Mouse (Mus musculus): ENCODE data around the gene Cuzd1.
A peak's percentile ranks its signal among the peaks of the same experiment; 100 is the strongest.

Cuzd1 gene

DNA sequence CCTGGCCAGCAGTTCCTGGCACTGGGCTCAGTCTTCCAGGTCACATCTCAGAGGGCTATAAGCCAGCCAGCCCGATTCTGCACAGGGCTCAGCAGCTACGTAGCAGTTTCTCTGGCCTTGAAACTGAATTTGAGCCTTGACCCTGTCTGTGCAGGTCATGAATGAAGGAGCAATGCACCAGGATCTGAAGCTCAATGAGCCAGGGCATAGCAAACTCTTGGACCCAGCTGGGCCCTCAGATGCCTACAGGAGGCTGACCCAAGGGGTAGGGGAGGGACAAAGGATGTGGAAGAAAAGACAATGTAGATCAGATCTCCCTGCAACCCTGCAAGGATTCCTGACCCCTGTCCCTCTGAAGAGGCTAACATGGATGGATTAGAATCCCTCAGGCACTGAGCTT, at the start of gene Cuzd1:
Gene Cuzd1 (minus strand): TSS at position 101 of the 400 bp plus-strand sequence.
- no peak for DNase-seq (ENCODE audit: low read depth, low spot score)

DNA sequence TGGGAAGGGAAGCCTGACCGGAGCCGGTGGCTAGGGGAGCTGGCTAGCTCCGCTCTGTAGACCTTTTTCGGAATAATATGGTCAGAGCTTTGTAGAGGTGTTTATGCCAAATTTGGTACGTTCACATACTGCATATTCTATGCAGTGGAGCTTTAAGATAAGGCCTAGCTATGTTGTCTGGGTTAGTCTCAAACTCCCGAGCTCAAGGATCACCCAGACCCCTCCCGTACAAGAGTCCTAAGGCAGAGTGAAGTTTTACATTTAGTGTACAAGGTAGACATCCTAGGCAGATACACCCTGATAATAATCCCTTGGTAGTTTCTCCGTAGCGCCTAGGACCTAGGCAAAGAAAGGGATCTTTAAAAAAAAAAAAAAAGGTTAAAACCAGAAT, 49.4 kb upstream of the Cuzd1 start:
- no peak for DNase-seq (ENCODE audit: low read depth, low spot score)

DNA sequence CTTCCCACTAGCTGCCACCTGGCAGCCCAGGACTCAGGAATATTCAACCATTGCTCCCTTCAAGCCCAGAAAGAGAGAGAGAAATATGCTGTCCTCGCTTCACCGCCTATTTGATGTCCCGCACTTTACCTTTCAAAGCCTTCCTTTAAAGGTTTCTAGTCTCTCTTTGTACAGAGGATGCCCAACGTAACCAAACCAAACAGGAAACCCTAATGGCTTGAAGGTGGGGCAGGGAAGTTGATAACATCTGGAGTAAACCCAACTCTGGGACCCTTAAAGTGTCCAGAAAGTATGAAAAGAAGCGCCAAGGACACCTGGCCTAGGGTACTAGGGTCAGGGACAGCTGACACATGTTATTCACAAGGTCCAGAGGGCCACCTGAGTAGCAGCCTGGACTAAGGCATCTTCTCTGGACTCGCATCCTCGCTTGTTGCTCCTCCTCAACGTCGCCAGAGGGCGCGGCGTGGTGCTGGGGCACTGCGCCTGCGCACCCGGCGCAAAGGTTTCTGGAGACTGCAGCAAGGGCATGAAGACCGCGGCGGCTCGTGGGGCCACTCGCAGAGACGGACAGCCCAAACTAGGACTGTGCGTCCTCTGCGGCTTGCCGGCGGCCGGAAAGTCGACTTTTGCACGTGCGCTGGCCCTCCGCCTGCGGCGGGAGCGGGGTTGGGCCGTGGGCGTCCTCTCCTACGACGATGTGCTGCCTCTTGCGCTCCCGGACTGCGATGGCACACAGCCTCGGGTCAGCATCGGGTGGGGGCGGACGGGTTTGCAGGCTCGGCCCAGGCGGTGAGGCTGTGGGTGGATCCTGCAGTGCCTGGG, 48.8 kb upstream of the Cuzd1 start, which contains the start of gene Pstk:
Gene Pstk (plus strand): TSS at position 494 of the 822 bp plus-strand sequence.
- peak; percentile 91 for DNase-seq (ENCODE audit: low read depth, low spot score)

DNA sequence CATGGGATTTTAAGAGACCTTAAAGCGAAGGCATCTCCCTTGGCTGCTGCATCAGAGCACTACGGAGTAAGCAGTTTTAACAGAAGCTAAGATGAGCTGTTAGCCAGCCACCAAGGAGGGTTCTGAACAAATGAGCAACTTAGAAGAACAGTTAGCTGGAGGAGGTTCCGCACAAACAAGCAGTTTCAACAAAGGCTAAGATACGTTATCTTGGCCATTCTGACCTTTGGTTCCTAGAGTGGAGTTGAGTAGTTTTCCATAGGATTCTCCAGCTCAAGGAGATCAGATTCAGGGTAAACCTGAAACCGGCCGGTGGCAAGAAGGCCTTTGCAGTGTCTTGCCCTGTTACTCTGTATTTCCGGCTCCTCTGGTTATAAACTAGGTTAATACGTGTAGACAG, 42.0 kb upstream of the Cuzd1 start:
- DNase-seq (ENCODE audit: low read depth, low spot score) = no peak

DNA sequence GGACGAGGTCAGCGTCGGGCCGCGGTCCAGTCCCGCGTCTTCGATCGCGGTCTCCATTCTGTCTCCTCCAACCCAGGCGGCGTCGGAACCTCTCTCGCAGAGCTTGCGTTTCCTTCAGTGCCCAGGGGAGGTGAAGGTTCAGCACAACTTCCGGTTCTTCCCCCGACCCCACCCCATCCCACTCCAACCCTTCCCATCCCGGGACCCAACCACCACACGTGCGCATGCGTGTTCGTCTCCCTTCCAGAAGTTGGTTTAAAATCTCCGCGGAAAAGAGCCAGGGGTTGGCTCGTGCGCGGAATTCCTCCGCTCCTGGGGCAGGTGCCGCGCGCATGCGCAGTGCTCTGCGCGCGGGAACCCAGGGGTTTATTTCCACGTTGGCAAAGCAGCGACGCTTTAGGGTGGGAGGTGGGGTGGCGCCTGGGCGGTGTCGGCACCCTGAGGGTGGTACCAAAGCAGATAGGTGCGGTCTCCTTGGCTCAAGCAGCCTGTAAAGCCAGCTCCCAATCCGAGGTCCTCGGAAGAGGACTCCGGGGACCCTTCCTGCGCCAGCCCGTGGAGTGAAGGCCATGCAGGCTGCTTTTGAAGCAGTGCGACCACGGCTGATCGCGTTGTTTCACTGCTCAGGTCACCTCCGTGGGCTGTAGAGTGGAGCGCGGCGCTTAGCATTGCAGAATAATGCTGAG, 40.7 kb upstream of the Cuzd1 start, which contains the start of gene 2310057M21Rik:
Gene 2310057M21Rik (minus strand): TSS at position 145 of the 686 bp plus-strand sequence.
- peak; percentile 99 for DNase-seq (ENCODE audit: low read depth, low spot score)

DNA sequence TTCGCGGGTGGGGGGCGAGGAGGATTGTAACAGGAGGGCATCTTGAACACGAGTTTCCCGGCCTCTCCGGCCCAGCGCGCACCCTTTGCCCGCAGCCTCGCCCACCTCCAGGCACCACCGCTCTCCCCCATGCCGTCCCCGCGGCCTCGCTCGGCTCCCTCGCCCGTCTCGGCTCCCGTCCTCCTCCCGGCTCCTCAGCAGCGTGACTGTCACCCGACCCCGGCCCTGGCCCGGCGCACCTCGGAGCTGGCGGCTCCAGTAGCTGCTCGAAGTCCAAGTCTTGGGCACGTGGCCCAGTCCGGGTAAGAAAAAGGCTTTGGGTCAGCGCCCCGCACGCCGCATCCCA, 40.1 kb upstream of the Cuzd1 start:
- DNase-seq (ENCODE audit: low read depth, low spot score) = no peak

DNA sequence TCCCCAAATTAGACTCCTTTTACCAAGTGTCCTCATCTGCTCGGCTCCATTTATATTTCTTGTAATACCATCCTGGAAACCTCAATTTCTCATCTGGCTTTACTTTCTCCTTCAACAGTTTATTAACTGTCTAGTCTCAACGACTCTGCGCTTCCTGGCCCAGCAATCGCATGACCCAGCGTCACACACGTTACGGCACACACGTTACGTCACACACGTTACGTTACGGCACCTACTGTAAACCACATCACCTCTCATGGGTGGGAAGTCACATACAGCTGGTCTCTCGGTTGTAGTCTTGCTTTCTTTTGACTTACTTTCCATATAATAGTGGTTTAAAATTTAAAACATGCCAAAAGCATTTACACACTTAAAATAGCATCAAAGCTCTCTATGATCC, 34.0 kb upstream of the Cuzd1 start:
- no peak for DNase-seq (ENCODE audit: low read depth, low spot score)

DNA sequence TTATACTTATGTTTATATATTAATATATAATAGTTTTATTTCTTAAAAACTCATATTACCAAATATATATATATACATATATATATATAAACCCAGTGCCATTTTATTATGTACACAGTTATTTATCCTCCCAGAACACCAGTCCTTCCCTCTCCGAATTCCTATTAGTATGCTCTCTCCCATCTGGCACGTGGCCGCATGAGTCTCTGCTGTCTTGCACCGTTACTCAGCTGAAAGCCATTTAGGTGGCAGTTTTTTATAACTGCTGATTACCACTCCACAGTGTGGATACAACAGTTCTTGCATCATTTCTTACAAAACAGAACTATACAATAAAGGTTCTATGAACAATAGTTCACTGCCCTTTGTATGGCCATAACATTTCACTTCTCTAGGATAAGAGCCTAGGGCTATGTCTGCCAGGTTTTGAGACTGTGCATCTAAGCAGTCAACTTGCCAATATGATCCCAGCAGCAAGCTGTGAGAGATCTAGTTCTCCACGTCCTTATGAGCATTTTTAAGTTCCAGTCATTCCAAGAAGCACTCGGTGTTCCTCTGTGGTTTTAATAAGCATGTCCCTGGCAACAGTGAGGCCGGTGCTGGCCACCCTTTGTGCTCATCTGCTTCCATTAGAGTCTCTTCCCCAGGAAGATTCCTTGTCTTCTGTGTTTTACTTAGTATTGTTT, 23.9 kb upstream of the Cuzd1 start:
- DNase-seq (ENCODE audit: low read depth, low spot score) = no peak

DNA sequence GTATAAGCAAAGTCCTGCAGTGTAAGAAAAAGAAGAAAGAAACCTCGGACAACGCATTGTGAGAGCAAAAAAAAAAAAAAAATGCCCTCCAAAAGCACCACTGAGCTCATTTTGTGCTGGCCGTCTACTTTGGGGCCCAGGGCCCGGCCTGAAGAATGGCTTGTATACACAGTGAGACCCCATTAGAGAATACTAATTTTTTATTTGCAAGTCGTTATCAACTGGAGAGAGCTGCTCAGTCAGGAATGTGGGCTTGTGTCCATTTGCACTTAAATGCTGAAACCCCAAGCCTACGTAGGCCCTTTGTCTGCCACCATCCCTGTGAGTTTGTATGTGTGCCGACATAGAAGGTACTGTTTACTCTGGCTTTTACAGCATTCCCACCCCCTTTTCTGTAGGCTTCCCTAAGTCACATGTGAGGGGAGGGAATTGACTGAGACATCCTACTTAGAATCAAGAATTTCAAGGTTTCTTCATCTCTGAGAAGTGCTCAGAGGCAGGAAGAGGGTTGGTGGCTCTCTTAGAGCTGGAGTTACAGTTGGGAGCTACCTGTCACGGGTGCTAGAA, 15.5 kb upstream of the Cuzd1 start:
- peak; percentile 14 for DNase-seq (ENCODE audit: low read depth, low spot score)

DNA sequence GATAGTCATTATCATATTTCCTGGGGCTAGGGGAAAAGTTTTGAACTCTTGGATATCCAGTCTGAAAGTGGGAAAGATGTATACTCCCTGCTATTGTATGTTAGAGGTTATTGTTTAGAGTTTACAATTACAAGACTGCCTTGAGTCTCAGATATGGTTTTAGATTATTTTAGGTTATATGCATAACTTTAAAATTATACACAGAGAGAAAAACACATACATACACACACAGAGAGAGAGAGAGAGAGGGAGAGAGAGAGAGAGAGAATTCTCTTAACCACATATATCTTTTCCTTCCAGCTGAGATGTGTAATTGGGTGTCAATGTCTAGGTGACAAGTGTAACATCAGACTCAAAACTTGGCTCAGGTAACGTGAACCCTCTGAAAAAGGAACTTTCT, 11.5 kb upstream of the Cuzd1 start, which contains the start of gene Fam24a:
Gene Fam24a (plus strand): TSS at position 301 of the 400 bp plus-strand sequence.
- DNase-seq (ENCODE audit: low read depth, low spot score) = no peak

DNA sequence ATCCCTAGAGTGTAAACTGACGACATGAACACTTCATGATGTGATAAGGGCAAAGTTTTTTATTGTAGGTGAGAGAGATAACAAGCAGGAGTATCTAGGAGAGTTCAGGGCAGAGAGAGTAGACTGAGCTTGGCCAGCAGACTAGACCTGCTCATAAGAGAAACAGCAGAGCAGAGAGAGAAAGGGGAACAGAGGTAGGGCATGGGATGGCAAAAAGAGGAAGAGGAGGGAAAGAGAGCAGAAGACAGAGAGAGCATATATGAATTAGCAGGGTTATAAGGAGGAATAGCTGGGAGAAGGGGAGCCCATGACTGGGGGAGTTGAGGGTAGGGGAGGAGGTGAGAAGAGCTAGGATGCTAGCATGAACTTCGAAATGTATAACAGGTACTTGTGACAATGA, 9.6 kb upstream of the Cuzd1 start:
- DNase-seq (ENCODE audit: low read depth, low spot score) = no peak

DNA sequence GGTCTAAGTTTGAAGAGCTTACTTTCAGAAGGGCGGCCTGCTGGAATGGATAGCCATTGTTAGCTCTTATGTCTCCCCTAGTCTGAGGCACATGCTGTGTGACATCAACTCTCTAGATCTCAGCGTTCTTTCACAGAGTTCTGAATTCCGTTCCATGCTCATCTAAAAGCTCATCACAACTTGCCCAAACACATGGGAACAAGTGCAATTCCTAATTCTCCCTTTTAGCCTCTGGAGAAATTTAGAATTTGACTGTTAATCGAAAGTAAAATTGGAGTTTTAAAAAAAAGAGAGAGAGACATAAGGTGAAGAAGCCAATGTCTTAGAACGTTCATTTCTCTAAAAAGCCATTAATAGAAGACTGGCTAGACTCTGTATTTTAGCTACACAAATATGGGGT, 7.3 kb upstream of the Cuzd1 start, which contains the start of gene Fam24b:
Gene Fam24b (minus strand): TSS at position 101 of the 400 bp plus-strand sequence.
- DNase-seq (ENCODE audit: low read depth, low spot score) = no peak

DNA sequence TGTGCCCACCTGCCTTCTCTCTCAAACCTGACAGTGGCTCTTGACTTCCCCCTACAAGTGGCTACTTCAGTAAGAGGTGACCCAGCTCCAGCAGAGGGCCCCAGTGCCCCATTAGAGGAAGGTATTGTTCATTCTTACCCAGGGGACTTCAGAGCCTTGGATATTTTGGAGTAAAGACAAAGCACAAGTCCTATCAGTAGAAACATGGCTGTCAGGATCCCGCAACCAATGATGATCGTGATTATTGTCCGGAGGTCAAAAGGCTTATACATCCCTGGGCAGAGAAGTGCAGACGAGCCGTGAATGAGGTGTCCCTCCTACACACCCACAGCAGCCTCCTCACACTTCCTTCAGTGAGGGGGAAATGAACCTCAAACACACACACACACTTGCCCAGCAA, 5.0 kb upstream of the Cuzd1 start:
- no peak for DNase-seq (ENCODE audit: low read depth, low spot score)

DNA sequence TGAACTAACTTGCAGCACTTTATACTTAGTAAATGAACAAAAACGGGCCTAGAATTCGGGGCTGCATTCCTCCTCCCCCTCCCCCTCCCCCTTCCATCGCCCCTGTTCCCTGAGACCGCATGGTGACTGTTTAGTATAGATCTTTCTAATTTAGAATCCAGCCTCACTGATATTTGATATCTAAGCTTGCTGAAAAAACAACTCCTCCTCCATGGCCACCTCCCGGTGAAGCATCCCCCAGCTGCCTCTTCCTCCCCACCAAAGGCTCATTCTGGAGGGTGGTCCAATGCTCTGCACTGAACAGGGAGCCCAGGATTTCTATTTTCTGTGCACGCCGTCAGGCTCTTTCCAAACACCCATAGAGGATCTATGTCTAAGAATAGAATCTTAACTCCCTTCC, 3.8 kb downstream of the Cuzd1 start:
- DNase-seq (ENCODE audit: low read depth, low spot score) = no peak

DNA sequence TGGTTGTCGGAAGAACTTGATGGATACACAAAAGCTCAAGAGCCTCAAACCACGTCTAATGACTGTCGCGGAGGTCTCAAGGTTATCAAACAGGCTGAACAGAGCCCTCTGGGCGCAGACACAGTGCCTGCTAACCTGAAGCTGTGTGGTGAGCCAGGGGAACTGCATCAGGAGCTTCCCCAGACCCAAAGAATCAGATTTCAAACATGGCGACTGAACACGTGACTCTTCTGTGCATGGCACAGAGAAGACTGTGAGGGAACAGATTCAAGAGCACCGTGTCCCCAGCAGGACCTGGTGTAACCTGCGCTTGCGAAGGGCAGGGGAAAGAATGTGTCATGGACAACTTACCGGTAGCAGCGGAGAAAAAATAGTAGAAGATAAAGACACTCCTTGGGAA, 4.5 kb downstream of the Cuzd1 start:
- DNase-seq (ENCODE audit: low read depth, low spot score) = peak; percentile 67

DNA sequence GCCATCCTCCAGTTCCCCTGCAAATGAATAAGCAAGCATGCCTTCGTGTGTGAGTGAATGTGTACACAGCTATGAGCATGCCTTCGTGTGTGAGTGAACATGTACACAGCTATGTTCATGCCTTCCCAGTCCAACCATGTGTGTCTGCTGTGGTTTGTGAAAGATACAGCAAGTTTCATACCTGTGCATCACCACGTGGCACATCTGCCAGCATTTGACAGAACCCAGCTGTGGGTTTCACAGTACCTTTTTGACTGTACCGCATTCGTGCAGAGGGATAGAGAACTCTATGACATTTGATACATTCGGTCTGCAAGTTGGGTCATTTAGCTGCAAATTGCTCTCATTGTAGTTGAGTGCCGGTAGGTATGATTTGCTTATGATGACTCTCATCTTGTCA, 7.6 kb downstream of the Cuzd1 start:
- DNase-seq (ENCODE audit: low read depth, low spot score) = no peak

DNA sequence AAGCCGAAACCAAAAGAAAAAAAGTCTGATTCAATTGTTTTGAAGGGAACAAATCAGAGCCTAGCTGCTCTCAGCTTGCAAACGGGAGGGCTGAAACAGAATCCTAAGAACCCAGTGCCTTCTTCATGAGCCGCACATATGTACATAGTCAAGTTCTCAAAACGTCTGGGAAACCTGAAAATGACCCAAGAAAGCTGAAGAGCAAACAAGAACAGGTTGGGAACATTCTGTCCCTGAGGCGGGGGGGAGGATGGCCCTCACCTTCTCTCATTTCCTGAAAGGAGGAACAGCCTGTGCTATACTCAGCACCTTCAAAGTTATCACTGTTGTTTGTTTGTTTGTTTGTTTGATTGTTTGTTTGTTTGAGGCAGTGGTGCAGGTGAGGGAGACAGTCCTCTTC, 15.4 kb downstream of the Cuzd1 start:
- DNase-seq (ENCODE audit: low read depth, low spot score) = no peak

DNA sequence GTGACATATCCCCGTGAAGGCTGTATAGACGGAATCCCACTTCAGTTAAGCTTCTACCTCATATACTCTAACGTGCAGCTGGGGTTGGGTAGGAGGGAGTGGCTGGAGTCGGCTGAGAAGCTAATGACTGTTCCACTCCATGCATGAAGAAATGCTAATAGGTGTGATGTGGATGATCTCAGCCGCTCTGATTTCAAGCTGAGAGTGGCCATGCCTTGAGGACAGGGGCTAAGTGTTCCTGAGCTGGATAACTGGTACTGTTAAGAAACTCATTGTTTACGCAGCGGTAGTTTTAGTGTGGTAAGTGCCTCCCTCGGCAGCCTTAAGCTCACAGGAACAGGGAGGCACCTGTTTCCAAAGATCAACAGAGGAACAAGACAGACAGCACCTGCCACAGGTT, 18.8 kb downstream of the Cuzd1 start:
- DNase-seq (ENCODE audit: low read depth, low spot score) = no peak

DNA sequence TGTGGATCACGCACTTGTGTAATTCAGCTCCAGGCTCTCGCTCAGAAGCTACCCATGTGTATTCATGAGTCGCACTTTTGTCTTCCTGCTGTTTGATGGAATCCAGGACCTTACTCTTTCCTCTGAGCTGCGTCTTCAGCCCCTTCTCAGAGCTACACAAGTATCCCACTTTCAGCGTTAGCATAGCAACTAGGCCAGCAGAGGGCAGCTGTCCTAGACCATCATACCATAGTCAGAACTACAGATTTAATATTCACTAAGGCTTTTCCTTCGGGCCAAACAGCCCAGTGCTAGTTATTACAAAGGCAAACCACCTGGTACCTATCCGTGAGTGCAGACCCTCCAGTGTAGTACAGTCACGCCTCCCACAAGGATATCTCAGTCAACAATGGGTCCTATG, 24.9 kb downstream of the Cuzd1 start:
- peak; percentile 12 for DNase-seq (ENCODE audit: low read depth, low spot score)

DNA sequence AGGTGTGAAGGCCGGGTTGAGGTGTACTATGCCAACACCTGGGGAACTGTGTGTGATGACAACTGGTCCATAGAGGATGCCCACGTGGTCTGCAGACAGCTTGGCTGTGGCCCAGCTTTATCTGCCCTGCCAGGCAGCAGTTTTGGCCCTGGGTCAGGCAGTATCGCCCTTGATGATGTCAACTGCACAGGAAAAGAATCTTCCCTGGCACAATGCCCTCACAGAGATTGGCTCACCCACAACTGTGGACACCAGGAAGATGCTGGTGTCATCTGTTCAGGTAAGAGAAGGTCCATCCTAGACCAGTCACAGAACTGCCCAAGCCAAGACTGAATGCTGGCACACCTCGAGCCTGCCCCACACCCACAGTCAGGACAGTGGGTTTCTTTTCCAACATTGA, 56.2 kb downstream of the Cuzd1 start:
- no peak for DNase-seq (ENCODE audit: low read depth, low spot score)

DNA sequence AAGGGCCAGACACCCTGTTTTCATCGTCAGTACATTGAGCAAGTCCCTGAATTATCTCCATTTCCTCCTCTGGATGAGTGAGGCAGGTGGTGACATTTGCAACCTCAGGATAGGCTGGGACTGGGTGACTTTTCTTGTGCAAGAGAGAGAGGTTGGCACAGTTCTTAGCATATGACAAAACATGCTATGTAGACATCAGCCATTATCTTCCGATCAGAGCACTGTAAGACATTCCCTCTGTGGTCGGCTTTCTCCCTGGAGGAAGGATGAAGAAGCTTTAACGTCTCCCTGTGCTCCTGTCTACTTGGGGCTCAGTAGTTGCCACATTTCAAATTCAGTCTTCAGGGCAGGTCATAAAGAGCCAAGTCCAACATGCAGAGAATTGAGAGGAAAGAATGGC, 57.8 kb downstream of the Cuzd1 start:
- no peak for DNase-seq (ENCODE audit: low read depth, low spot score)

DNA sequence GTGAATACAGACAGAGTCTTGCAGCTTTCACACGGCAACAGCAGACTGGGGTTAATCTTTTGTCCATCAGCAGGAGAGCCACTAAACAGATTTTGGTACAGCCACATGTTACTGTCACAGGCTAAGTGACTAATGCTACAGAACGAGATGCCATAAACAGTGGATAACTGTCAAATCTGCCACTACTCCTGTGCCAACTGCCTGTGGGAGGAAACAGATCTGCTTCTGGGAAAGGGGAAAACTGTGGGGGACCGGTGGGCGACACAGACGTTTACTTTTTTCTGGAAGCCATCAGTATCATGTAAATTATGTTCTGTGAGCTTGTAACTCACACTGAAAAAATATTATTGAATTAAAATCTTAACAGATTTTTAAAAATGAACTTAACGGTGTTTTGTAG, 61.1 kb downstream of the Cuzd1 start:
- no peak for DNase-seq (ENCODE audit: low read depth, low spot score)

All from ES-CJ7 (cell line).